Mouse (Mus musculus) retina, embryonic 14.5 days (tissue): ENCODE measurements around the gene Cfap100.

Source experiments
- DNase-seq: peaks from one replicate; pipeline ENCODE4 v3.0.0-alpha.2; 2015; ENCODE audit warnings: low spot score

Gene Cfap100

DNA sequence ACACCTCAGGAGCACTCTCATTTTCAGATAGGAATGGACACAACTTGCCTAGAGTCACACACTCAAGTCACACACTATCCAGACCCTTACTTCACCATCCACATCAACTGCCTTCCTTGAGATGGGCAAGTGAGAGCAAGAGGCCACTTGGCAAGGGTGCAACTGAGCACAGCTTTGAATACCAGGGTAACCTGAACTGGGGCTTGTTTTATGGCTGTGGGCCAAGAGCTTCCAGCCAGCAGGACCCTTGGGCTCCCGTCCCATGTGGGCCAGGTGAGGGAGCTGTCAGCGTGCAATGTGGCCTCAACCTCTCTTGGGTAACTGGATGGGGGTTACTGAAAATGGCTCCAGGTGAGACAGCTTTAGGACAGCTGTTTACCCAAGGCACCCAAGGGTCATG is 28.8 kb upstream of the Cfap100 start:
- DNase-seq = no peak

GRCm38 (mm10) chr6:90453751-90454150 is 25.2 kb upstream of the Cfap100 start:
- no peak for DNase-seq

DNA sequence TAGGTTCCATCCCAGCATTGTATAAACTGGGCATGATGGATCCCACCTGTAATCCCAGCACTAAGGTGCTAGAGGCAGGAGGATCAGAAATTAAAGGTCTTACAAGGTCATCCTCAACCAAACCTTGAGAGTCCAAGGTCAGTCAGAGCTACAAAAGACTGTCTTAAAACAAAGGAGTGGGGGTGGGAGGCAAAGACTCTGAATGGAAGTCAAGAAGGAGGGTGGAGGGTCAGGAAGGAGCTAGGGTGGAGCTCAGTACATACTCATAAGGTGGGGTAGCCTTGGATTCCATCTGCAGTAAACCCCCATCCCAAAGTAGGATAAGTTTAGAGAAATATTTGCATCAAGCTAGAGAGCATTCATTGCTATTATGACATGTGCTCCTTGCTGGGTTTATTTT is 24.0 kb upstream of the Cfap100 start:
- DNase-seq = no peak

DNA sequence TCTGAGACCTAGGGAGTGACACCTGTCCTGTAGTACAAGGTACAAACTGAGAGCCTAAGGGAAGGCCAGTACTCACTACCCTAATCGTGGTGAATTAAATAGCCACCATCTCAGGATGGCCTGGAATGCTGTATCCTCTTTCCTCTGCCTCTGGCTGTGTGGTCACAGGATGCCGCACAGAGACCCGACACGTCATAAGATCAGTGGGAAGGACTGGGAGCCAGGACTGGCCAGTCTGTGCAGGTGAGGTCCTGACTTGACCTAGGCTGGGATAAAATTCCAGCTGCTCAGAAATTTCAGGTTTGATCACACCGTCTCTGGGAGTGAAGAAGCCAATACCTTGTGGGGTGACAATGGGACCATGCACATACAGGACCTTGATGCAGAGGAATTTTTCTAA is 22.9 kb upstream of the Cfap100 start:
- DNase-seq = no peak

DNA sequence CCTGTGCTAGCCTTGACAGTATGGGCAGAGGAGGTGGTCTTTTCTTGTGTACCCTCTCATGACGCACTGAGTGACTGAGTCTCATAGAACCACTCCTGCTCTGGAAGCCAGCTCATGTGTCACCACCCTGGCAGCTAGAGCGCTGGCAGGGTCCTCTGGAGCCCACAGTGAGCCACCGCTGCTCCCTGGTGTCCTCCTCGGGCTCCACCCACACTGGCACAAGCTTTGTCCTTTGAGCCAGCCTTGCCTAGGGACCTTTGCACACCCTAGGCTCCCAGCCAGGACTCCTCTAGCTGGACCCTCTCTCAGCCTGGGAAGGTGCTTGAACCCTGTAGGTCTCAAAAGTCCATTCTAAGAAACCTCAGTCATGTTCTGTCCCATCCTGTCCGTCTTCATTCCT is 22.1 kb upstream of the Cfap100 start:
- no peak for DNase-seq

GRCm38 (mm10) chr6:90450179-90450578 is 21.6 kb upstream of the Cfap100 start:
- peak; percentile 81 for DNase-seq

- no peak for DNase-seq
Measured at GRCm38 (mm10) chr6:90446883-90447282, 18.3 kb upstream of the Cfap100 start.

GRCm38 (mm10) chr6:90437041-90437440 is 8.4 kb upstream of the Cfap100 start:
- DNase-seq = no peak

GRCm38 (mm10) chr6:90436192-90436907 is 7.8 kb upstream of the Cfap100 start:
- no peak for DNase-seq

DNA sequence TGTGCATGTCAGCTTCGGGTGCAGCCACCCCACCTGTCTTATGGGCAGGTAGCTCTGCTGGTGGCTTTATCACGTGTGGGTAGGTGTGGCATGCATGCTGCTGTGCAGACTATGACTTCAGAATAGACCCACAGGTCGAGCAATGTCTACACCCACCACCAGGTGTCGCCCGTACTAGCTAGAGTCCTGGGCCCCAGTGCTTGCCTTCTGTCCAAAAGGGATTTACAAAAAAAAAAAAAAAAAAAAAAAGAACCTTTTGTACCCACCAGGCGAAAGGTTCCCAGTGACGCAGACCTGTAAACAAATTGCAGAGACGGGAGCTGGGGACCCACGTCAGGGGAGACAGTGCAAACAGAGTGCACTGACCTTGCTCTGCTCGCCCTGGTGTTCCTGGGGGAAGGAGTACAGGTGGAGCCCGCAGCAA is 6.6 kb upstream of the Cfap100 start:
- peak; percentile 90 for DNase-seq

DNA sequence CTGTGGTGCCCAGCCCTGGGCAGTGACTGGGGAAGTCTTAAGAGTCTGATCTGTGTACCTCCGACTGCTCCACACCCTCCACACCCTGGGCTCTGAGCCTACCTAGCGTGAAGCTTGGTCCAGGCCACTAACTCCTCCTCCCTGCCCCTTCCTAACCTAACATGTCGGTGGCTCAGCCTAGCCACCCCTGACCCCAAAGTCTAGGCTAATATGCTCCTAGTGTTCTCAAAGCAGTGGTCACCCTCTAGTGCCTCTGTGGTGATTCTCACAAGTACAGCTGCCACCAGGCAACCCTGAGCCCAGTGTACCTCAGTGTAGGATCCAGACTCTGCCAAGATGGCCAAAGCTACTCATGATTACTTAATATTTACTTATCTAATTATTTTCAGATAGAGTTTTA is 6.1 kb upstream of the Cfap100 start:
- no peak for DNase-seq

DNA sequence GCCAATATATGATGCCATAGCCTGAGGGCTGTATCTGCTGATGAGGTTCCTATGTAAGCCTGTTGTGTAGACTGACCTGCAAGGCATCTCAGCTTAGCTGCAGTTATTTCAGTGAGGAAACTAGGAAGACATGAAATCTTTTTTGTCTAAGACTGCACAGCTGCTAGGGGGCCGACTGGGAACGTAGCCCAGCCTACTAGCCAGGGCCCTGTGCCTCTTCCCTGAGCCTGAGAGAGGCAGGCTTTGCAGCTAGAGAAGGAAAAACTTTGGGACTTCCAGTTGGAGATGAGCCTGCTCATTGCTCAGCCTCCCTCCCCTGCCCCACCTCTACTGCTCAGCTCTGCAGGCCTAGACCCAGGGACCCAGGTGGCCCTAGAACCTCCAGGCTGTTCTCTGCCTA is 2.9 kb upstream of the Cfap100 start:
- no peak for DNase-seq

DNA sequence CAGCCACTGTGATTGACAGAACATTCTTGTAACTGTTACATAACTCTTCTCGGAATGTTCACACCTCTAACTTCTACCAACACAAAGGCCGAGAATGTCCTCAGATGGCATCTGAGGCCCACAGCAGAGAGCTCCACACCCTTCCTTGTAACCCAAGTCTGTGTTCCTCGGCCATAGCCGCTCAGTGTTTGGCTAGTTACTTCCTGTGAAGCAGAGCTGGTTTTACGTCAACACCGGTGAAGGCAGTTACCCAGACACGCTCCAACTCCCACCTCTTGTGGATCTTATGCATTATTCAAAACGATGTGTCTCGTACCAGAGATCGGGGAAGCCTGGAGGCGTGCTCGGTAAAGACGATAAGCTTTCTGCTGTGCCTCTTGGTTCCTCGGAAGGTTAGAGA is 1.3 kb upstream of the Cfap100 start:
- DNase-seq = no peak

- no peak for DNase-seq
Measured at GRCm38 (mm10) chr6:90426003-90426402, 2.6 kb downstream of the Cfap100 start.

GRCm38 (mm10) chr6:90425361-90425760 is 3.2 kb downstream of the Cfap100 start:
- no peak for DNase-seq

DNA sequence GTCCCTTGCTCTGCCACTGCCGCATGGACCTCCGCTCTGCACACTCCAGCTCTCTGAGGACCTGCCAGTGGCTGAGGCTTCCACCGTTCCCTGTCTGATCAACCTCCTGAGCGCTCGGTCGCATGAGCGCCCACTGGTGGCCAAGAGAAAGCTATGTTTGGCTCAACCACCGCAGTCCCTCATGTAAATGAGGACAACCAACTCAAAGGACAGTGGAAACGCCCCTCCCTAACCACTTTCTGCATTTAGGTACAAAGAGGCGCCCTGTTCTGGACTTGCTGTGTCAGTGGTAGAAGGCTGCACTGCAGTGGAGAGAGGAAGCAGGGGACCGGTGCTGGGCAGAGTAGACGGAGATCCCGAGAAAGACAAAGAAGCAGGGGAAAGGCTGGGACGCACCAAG is 6.0 kb downstream of the Cfap100 start:
- DNase-seq = peak; percentile 89

DNA sequence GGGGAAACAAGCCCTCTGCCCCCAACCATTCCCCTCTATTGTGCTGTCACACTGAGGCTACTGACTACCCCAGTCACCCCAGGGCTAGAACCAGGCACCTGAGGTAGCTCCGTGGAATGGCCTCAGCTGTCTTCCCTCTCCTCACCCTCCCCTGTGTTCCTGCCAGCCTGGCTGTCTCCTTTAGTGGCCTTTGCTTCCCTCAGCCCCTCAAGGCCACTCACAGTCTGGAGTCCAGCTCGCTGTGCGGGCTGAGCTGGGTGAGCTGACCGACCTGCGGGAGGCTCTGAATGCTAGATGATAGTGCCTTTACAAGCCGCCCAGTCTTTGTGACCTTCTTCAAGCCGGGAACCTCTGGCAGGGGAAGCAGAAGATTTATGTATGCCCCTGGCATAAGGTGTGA is 16.7 kb downstream of the Cfap100 start:
- DNase-seq = no peak

DNA sequence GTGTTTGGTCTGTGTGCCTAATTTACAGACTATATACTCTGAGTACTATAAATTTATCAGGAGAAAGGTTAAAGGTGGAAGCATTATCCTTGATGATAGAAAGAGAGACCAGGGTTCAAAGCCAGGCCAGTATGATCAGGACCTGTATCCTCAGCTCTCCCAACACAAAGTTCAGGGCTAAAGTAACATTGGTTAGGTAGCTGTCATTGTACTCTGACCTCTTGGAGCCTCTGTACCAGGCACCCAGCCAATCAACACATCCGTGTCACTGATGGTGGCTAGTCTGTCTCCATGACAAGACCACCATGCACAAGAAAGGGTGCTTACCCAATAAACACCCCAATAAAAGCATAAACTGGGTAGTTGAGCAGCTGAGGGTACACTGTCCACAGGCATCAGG is 17.6 kb downstream of the Cfap100 start:
- DNase-seq = no peak

DNA sequence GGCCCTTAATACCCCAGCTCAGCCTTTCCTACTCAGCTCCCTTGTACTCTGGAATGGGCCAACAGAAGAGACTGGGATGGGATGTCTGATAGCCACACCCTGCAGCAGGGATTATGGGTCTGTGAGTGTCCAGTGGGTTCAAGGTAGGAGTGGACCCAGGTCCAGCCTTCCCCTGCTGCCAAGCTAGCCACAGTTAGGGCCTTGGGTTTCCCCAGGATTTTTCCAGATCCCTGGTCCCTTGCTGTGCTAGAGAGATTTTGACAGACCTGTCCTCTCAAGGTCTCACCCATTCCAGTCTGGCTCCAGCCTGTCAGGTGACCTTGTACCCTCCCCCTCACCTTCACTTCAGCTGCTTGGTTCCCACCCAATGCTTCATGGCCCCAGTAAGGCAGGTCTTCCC is 20.0 kb downstream of the Cfap100 start:
- no peak for DNase-seq

DNA sequence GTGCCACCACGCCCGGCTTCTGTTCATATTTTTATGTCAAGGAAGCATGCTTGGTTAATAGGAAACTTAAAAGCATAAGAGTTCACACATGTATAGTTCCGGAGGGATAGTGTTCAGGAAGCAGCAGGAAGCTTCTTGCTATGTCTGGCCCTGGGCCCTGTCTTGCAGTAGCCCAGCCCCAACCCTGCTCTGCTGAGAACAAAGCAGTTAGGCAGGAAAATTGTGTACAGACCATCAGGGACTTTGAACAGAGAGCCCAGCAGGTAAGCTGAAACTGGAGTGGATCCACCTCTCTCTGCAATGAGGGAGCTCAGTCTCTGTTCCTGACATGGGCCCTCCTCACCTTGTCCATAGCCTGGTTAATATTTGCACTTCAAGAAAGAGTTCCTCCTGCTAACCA is 31.3 kb downstream of the Cfap100 start:
- no peak for DNase-seq

DNA sequence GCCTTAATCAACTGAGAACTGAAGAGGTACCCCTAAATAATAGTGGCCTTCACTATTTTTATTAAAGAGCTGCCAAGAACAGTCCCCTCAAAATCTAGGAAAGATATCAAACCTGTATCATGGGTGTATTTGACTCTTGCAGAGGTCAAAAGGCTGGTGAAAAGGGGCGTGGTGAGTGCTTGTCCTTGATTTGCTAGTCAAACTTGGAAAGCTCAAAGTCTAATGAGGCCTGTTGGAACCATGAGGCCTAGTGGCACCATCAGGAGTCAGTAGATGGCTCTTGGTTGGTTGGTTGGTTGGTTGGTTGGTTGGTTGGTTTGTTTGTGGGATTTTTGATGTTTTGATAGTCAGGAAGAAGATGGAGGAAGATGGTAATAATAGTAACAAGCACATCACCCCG is 32.8 kb downstream of the Cfap100 start:
- no peak for DNase-seq

GRCm38 (mm10) chr6:90393948-90394347 is 34.6 kb downstream of the Cfap100 start:
- no peak for DNase-seq

- no peak for DNase-seq
Measured at GRCm38 (mm10) chr6:90390629-90391028, 38.0 kb downstream of the Cfap100 start.

- no peak for DNase-seq
Measured at GRCm38 (mm10) chr6:90381465-90381864, 47.1 kb downstream of the Cfap100 start.

DNA sequence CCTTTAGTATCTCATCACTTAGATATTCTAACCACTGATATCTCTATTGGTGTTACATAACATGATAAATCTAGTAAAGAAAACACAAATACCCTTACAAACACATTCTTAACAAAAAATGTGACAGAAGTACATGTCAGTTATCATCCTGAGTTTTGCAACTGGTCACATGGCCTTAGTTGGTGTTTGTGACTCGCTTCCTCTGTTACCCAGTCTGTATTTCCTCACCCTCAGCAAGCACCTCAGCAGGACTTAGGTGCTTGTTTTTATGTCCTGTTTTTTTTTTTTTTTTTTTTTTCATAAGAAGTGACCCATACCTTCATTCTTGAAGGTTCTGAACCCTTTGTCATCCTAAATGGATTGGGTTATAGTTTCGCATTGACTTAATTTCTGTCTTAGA is 50.9 kb downstream of the Cfap100 start:
- no peak for DNase-seq
